Mouse (Mus musculus): ENCODE results near the gene Tspan1.

GRCm38 (mm10) chr4:116173072-116173471 is 5.7 kb upstream of the Tspan1 start, which contains the start of the genes 1700042G07Rik and Gm49337:
- TF ChIP-seq CTCF (IDR thresholded peaks at IDR 0.05; ENCODE audit: low read depth, low read length) (no peak), TAL1 (conservative IDR thresholded peaks at IDR 0.05; ENCODE audit: low read depth, low read length) (no peak), POLR2AphosphoS5 (IDR thresholded peaks at IDR 0.05; ENCODE audit: insufficient replicate concordance, low read depth, low read length) (no peak), GATA1 (IDR thresholded peaks at IDR 0.05; ENCODE audit: borderline replicate concordance, low read length) (no peak), GATA2 (IDR thresholded peaks at IDR 0.05; ENCODE audit: borderline replicate concordance, low read depth, low read length) (no peak)

Data from G1E (cell line).